Comparison of ENCODE assay signal across 18 mouse cellular contexts in genomic region chr19:5377446-5377845, GRCm38 (mm10). TPM values are rescaled to one million over a fixed set of nuclear protein-coding genes. Genes with fewer than 3 reads are reported as not detected.
"Had no signal": no experiment of that assay in that cellular context is flagged by ENCODE, and none has a peak within 500 bp of the region (broad histone marks: within the 10 kb centered on the region; RNA-seq: fewer than 3 reads in every experiment).

No protein-coding gene starts in this region.

- H3K9me3 ChIP-seq: limb, embryonic 13.5 days; neural tube, embryonic 12.5 days had no signal

- H3K4me2 ChIP-seq: limb, embryonic 13.5 days; neural tube, embryonic 12.5 days had no signal

- ATAC-seq: lung, postnatal 0 days had no signal

- H3K4me3 ChIP-seq: limb, embryonic 13.5 days; neural tube, embryonic 12.5 days had no signal

- DNase-seq: kidney, adult 11 months; kidney, adult 9 months; kidney, postnatal 36 days; lung, adult 2 months; lung, postnatal 36 days; midbrain, embryonic 14.5 days; right cerebral cortex, postnatal 25 days; thymus, postnatal 4 days had no signal

- H3K27me3 ChIP-seq: limb, embryonic 13.5 days; neural tube, embryonic 12.5 days had no signal

- H3K4me1 ChIP-seq: limb, embryonic 13.5 days; neural tube, embryonic 12.5 days had no signal

- H3K27ac ChIP-seq: kidney, postnatal 0 days; limb, embryonic 13.5 days; liver, embryonic 14.5 days; neural tube, embryonic 12.5 days had no signal

- H3K9ac ChIP-seq: limb, embryonic 13.5 days; liver, embryonic 14.5 days; neural tube, embryonic 12.5 days had no signal

RNA-seq across cellular contexts. Expression of gene Tsga10ip, which starts 24.9 kb away (rescaled TPM):
- total RNA-seq: left cerebral cortex, postnatal 36 days; liver, adult 2 months; megakaryocyte progenitor cell, adult 5-6 weeks; monocyte, adult 5-6 weeks; neutrophil, adult 5-6 weeks had no signal
- polyA plus RNA-seq: liver, adult 2 months; lung, adult 2 months; midbrain, embryonic 14.5 days had no signal

RNA-seq across cellular contexts. Expression of gene Cst6, which starts 28.1 kb away (rescaled TPM):
- total RNA-seq: liver, adult 2 months; megakaryocyte progenitor cell, adult 5-6 weeks; neutrophil, adult 5-6 weeks had no signal
- polyA plus RNA-seq: liver, adult 2 months had no signal
